Mouse (Mus musculus): Measurements from ENCODE around the gene Mbnl2. TPM values are rescaled to one million over a fixed set of nuclear protein-coding genes. Genes with fewer than 3 reads are reported as not detected.

Mbnl2 gene
- total and polyA plus RNA-seq, 3 experiments, result 24.4 to 158 (median 70.1) TPM

- ATAC-seq (ENCODE audit: extremely low read depth, insufficient number of reproducible peaks, low FRiP score, poor library complexity, severe bottlenecking) (no peak), DNase-seq (ENCODE audit: low spot score) (no peak)
- no peaks in the 10 kb centered on the region for H3K4me1 ChIP-seq (ENCODE audit: insufficient read depth, low read depth, low read length)
- no peak overlapping the region for H3K4me3 ChIP-seq (ENCODE audit: low read depth, low read length)
- peaks cover 52% of the 10 kb centered on the region for H3K36me3 ChIP-seq (replicated peaks)
- TF ChIP-seq CTCF (IDR thresholded peaks at IDR 0.05; ENCODE audit: low read depth, low read length) (no peak), POLR2AphosphoS5 (IDR thresholded peaks at IDR 0.05; ENCODE audit: insufficient replicate concordance, low read depth, low read length) (no peak), GATA2 (IDR thresholded peaks at IDR 0.05; ENCODE audit: borderline replicate concordance, low read depth, low read length) (no peak), GATA1 (IDR thresholded peaks at IDR 0.05; ENCODE audit: borderline replicate concordance, low read length) (no peak), TAL1 (conservative IDR thresholded peaks at IDR 0.05; ENCODE audit: low read depth, low read length) (no peak)
- H3K9me3 ChIP-seq (replicated peaks), result no peaks in the 10 kb centered on the region
- no peaks in the 10 kb centered on the region for H3K27me3 ChIP-seq (ENCODE audit: insufficient read depth, low read length)
Measured at GRCm38 (mm10) chr14:120294480-120294879, 19.0 kb downstream of the Mbnl2 start.

- no peak for DNase-seq (ENCODE audit: low spot score)
- H3K9me3 ChIP-seq (replicated peaks), result no peaks in the 10 kb centered on the region
- H3K4me3 ChIP-seq (ENCODE audit: low read depth, low read length), result no peak overlapping the region
- no peaks in the 10 kb centered on the region for H3K27me3 ChIP-seq (ENCODE audit: insufficient read depth, low read length)
- no peak for ATAC-seq (ENCODE audit: extremely low read depth, insufficient number of reproducible peaks, low FRiP score, poor library complexity, severe bottlenecking)
- H3K36me3 ChIP-seq (replicated peaks), result peaks cover 47% of the 10 kb centered on the region
- H3K4me1 ChIP-seq (ENCODE audit: insufficient read depth, low read depth, low read length), result no peaks in the 10 kb centered on the region
- TF ChIP-seq POLR2AphosphoS5 (IDR thresholded peaks at IDR 0.05; ENCODE audit: insufficient replicate concordance, low read depth, low read length), result no peak
- TF ChIP-seq GATA1 (IDR thresholded peaks at IDR 0.05; ENCODE audit: borderline replicate concordance, low read length), result no peak
- TF ChIP-seq TAL1 (conservative IDR thresholded peaks at IDR 0.05; ENCODE audit: low read depth, low read length), result no peak
- TF ChIP-seq CTCF (IDR thresholded peaks at IDR 0.05; ENCODE audit: low read depth, low read length), result no peak
- TF ChIP-seq GATA2 (IDR thresholded peaks at IDR 0.05; ENCODE audit: borderline replicate concordance, low read depth, low read length), result no peak
Measured at GRCm38 (mm10) chr14:120295355-120296220, 20.1 kb downstream of the Mbnl2 start.

GRCm38 (mm10) chr14:120296231-120297006 lies 20.9 kb downstream of the Mbnl2 start:
- ATAC-seq (ENCODE audit: extremely low read depth, insufficient number of reproducible peaks, low FRiP score, poor library complexity, severe bottlenecking), result no peak
- H3K27me3 ChIP-seq (ENCODE audit: insufficient read depth, low read length), result no peaks in the 10 kb centered on the region
- TF ChIP-seq GATA1 (IDR thresholded peaks at IDR 0.05; ENCODE audit: borderline replicate concordance, low read length) (no peak), TAL1 (conservative IDR thresholded peaks at IDR 0.05; ENCODE audit: low read depth, low read length) (no peak), GATA2 (IDR thresholded peaks at IDR 0.05; ENCODE audit: borderline replicate concordance, low read depth, low read length) (no peak), POLR2AphosphoS5 (IDR thresholded peaks at IDR 0.05; ENCODE audit: insufficient replicate concordance, low read depth, low read length) (no peak), CTCF (IDR thresholded peaks at IDR 0.05; ENCODE audit: low read depth, low read length) (no peak)
- H3K4me3 ChIP-seq (ENCODE audit: low read depth, low read length), result no peak overlapping the region
- H3K4me1 ChIP-seq (ENCODE audit: insufficient read depth, low read depth, low read length), result no peaks in the 10 kb centered on the region
- H3K36me3 ChIP-seq (replicated peaks), result peaks cover 39% of the 10 kb centered on the region
- no peak for DNase-seq (ENCODE audit: low spot score)
- H3K9me3 ChIP-seq (replicated peaks), result no peaks in the 10 kb centered on the region

GRCm38 (mm10) chr14:120297137-120297749 lies 21.8 kb downstream of the Mbnl2 start:
- ATAC-seq (ENCODE audit: extremely low read depth, insufficient number of reproducible peaks, low FRiP score, poor library complexity, severe bottlenecking) (no peak), DNase-seq (ENCODE audit: low spot score) (no peak)
- Histone ChIP-seq H3K9me3 (replicated peaks) (no peaks in the 10 kb centered on the region), H3K4me1 (ENCODE audit: insufficient read depth, low read depth, low read length) (no peaks in the 10 kb centered on the region), H3K27me3 (ENCODE audit: insufficient read depth, low read length) (no peaks in the 10 kb centered on the region), H3K36me3 (replicated peaks) (peaks cover 31% of the 10 kb centered on the region), H3K4me3 (ENCODE audit: low read depth, low read length) (no peak overlapping the region)
- TF ChIP-seq TAL1 (conservative IDR thresholded peaks at IDR 0.05; ENCODE audit: low read depth, low read length) (no peak), GATA2 (IDR thresholded peaks at IDR 0.05; ENCODE audit: borderline replicate concordance, low read depth, low read length) (no peak), POLR2AphosphoS5 (IDR thresholded peaks at IDR 0.05; ENCODE audit: insufficient replicate concordance, low read depth, low read length) (no peak), GATA1 (IDR thresholded peaks at IDR 0.05; ENCODE audit: borderline replicate concordance, low read length) (no peak), CTCF (IDR thresholded peaks at IDR 0.05; ENCODE audit: low read depth, low read length) (no peak)

- DNase-seq (ENCODE audit: low spot score) (no peak), ATAC-seq (ENCODE audit: extremely low read depth, insufficient number of reproducible peaks, low FRiP score, poor library complexity, severe bottlenecking) (no peak)
- no peak for TF ChIP-seq GATA2 (IDR thresholded peaks at IDR 0.05; ENCODE audit: borderline replicate concordance, low read depth, low read length)
- no peaks in the 10 kb centered on the region for H3K27me3 ChIP-seq (ENCODE audit: insufficient read depth, low read length)
- H3K4me1 ChIP-seq (ENCODE audit: insufficient read depth, low read depth, low read length), result no peaks in the 10 kb centered on the region
- no peak overlapping the region for H3K4me3 ChIP-seq (ENCODE audit: low read depth, low read length)
- no peaks in the 10 kb centered on the region for H3K9me3 ChIP-seq (replicated peaks)
- peaks cover 27% of the 10 kb centered on the region for H3K36me3 ChIP-seq (replicated peaks)
Measured at GRCm38 (mm10) chr14:120297833-120298232, 22.4 kb downstream of the Mbnl2 start.

GRCm38 (mm10) chr14:120298439-120298838 lies 23.0 kb downstream of the Mbnl2 start:
- DNase-seq (ENCODE audit: low spot score), result no peak
- TF ChIP-seq POLR2AphosphoS5 (IDR thresholded peaks at IDR 0.05; ENCODE audit: insufficient replicate concordance, low read depth, low read length) (no peak), GATA1 (IDR thresholded peaks at IDR 0.05; ENCODE audit: borderline replicate concordance, low read length) (no peak), TAL1 (conservative IDR thresholded peaks at IDR 0.05; ENCODE audit: low read depth, low read length) (no peak), GATA2 (IDR thresholded peaks at IDR 0.05; ENCODE audit: borderline replicate concordance, low read depth, low read length) (no peak), CTCF (IDR thresholded peaks at IDR 0.05; ENCODE audit: low read depth, low read length) (no peak)
- ATAC-seq (ENCODE audit: extremely low read depth, insufficient number of reproducible peaks, low FRiP score, poor library complexity, severe bottlenecking), result no peak
- Histone ChIP-seq H3K36me3 (replicated peaks) (peaks cover 27% of the 10 kb centered on the region), H3K4me3 (ENCODE audit: low read depth, low read length) (no peak overlapping the region), H3K4me1 (ENCODE audit: insufficient read depth, low read depth, low read length) (peaks cover 3% of the 10 kb centered on the region; the same call in 1 of the 2 replicates), H3K9me3 (replicated peaks) (no peaks in the 10 kb centered on the region), H3K27me3 (ENCODE audit: insufficient read depth, low read length) (no peaks in the 10 kb centered on the region)

Measured in G1E (cell line).